In the genomic region with DNA sequence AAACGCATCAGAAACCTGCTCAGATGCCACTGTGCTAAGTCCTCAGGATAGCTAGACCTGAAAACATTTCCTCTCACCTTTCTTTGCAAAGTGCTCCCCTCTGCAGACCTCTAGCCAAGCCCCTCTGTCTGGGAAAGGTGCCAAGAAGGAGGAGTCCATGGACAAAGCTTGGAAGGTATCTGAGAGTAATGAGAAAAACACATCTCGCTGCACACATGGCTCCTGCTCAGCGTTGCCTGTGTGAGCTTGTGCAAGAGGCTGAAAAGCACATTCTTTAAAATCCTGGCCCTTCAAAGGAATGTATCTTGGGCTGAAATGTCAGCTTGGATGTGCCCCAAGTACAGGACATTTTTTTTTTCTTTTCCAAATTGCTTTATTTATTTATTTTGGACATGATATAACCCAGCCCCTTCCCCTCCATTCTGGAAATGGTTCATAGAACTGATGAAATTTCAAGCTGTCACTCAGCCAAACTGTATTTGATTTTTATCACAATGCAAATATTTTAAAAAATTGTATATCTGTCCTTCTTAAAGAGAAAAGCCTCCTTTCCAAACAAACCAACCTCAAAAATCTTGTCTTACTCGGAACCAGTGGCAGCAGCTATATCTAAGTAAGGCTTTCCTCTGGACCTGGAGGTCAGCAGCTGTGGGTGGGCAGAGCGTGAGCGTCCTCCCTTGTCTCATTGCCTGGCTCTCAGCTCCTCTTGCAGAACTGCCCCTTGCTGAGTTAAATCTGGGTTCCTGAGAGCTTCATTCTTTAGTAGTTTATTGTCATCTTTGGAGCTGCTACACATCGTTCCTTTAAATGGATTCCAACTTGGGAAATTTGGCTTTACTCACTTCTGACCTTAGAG, we compare ENCODE assay signal across 12 mouse cellular contexts.
DNase-seq lines count a peak whose midpoint lies in the region; ATAC-seq and TF ChIP-seq lines count a peak whose summit lies in the region.
"Had no signal": no experiment of that assay in that cellular context is flagged by ENCODE, and none has a peak within 500 bp of the region (broad histone marks: within the 10 kb centered on the region; RNA-seq: fewer than 3 reads in every experiment).

No protein-coding gene starts in this region.

- no peaks in the 10 kb centered on the region for H3K36me3 ChIP-seq in intestine, embryonic 14.5 days (ENCODE audit: control insufficient read depth, insufficient read depth, low read length)
- no peaks in the 10 kb centered on the region for H3K36me3 ChIP-seq in intestine, postnatal 0 days (ENCODE audit: control insufficient read depth, insufficient read depth)
- no peaks in the 10 kb centered on the region for H3K36me3 ChIP-seq in lung, embryonic 16.5 days (ENCODE audit: control insufficient read depth, insufficient read depth, low read length)
- H3K36me3 ChIP-seq: midbrain, embryonic 13.5 days had no signal

- no peak overlapping the region for H3K9ac ChIP-seq in intestine, embryonic 14.5 days (ENCODE audit: low read length)
- H3K9ac ChIP-seq in intestine, postnatal 0 days (ENCODE audit: low read depth, low read length) = no peak overlapping the region
- no peak overlapping the region for H3K9ac ChIP-seq in lung, embryonic 16.5 days (ENCODE audit: low read length)
- H3K9ac ChIP-seq: hindbrain, embryonic 14.5 days; midbrain, embryonic 13.5 days had no signal

- H3K4me1 ChIP-seq in intestine, embryonic 14.5 days (replicated peaks; ENCODE audit: control insufficient read depth, insufficient read depth, low read length) = peaks cover 12% of the 10 kb centered on the region
- no peaks in the 10 kb centered on the region for H3K4me1 ChIP-seq in intestine, postnatal 0 days (replicated peaks; ENCODE audit: control insufficient read depth, insufficient read depth, low read length)
- H3K4me1 ChIP-seq in lung, embryonic 16.5 days (replicated peaks; ENCODE audit: control insufficient read depth, insufficient read depth, low read length) = 0 out of 2 replicates have a peak, but pooled peaks cover 6% of the 10 kb centered on the region
- H3K4me1 ChIP-seq: midbrain, embryonic 13.5 days had no signal

- no peak overlapping the region for H3K27ac ChIP-seq in intestine, embryonic 14.5 days (ENCODE audit: low read depth)
- H3K27ac ChIP-seq in intestine, postnatal 0 days (ENCODE audit: low read depth, low read length) = no peak overlapping the region
- peak overlapping the region; percentile 10; the same call in 1 of the 2 replicates for H3K27ac ChIP-seq in lung, embryonic 16.5 days (ENCODE audit: low read length)
- H3K27ac ChIP-seq: hindbrain, embryonic 14.5 days; midbrain, embryonic 13.5 days had no signal

- ATAC-seq in intestine, embryonic 14.5 days (replicated peaks; ENCODE audit: low FRiP score, low TSS enrichment, low read depth) = 0 out of 2 replicates have a peak, but pooled peaks have one; percentile 53
- ATAC-seq in intestine, postnatal 0 days = no peak
- ATAC-seq in lung, embryonic 16.5 days (ENCODE audit: low read depth) = peak; percentile 91
- no peak for ATAC-seq in frontal cortex, adult (ENCODE audit: low TSS enrichment)
- ATAC-seq: midbrain, embryonic 13.5 days had no signal

- TF ChIP-seq CTCF in intestine, postnatal 0 days (IDR thresholded peaks at IDR 0.05; ENCODE audit: low read depth) = no peak

- H3K4me2 ChIP-seq in intestine, embryonic 14.5 days (ENCODE audit: low read length) = no peak overlapping the region
- H3K4me2 ChIP-seq in intestine, postnatal 0 days (replicated peaks; ENCODE audit: low read depth) = no peak overlapping the region
- no peak overlapping the region for H3K4me2 ChIP-seq in lung, embryonic 16.5 days (ENCODE audit: low read depth, low read length)
- H3K4me2 ChIP-seq: hindbrain, embryonic 14.5 days; midbrain, embryonic 13.5 days had no signal

- H3K4me3 ChIP-seq in intestine, embryonic 14.5 days (ENCODE audit: low read depth, low read length) = no peak overlapping the region
- H3K4me3 ChIP-seq in intestine, postnatal 0 days (ENCODE audit: low read depth, low read length) = no peak overlapping the region
- no peak overlapping the region for H3K4me3 ChIP-seq in lung, embryonic 16.5 days (ENCODE audit: low read length)
- H3K4me3 ChIP-seq: midbrain, embryonic 13.5 days had no signal

- peak; percentile 52 for DNase-seq in intestine, embryonic 14.5 days (ENCODE audit: low spot score)
- peak; percentile 42 for DNase-seq in NIH3T3 (ENCODE audit: low read depth)
- DNase-seq in embryo, embryonic 11.5 days (ENCODE audit: low read depth, low spot score) = peak; percentile 19
- DNase-seq in urinary bladder, postnatal 4 days (ENCODE audit: low spot score in 2 of 2) = no peak
- DNase-seq in adrenal gland, postnatal 10 days = no peak
- DNase-seq: cerebellum, adult 9-11 months; thymus, adult 18-20 months had no signal

- WGBS in intestine, embryonic 14.5 days = 41% methylated on average over 7 of the region's 7 CpGs
- 49% methylated on average over 7 of the region's 7 CpGs for whole genome bisulfite sequencing in intestine, postnatal 0 days
- WGBS in lung, embryonic 16.5 days = 23% methylated on average over 7 of the region's 7 CpGs

- no peaks in the 10 kb centered on the region for H3K27me3 ChIP-seq in intestine, embryonic 14.5 days (replicated peaks; ENCODE audit: control insufficient read depth, insufficient read depth, low read length)
- no peaks in the 10 kb centered on the region for H3K27me3 ChIP-seq in intestine, postnatal 0 days (replicated peaks; ENCODE audit: control insufficient read depth, insufficient read depth, low read length)
- H3K27me3 ChIP-seq in lung, embryonic 16.5 days (ENCODE audit: control insufficient read depth, insufficient read depth, low read depth, low read length) = no peaks in the 10 kb centered on the region
- H3K27me3 ChIP-seq: midbrain, embryonic 13.5 days had no signal

- H3K9me3 ChIP-seq in intestine, embryonic 14.5 days (ENCODE audit: control insufficient read depth, low read length) = no peaks in the 10 kb centered on the region
- no peaks in the 10 kb centered on the region for H3K9me3 ChIP-seq in intestine, postnatal 0 days (ENCODE audit: control insufficient read depth)
- no peaks in the 10 kb centered on the region for H3K9me3 ChIP-seq in lung, embryonic 16.5 days (ENCODE audit: control insufficient read depth, low read length)
- H3K9me3 ChIP-seq: midbrain, embryonic 13.5 days had no signal

Comparison
In these comparisons a context has a peak if more than half of its experiments do, and no peak if none do; other contexts are left out.
1. ATAC-seq: peak in intestine, embryonic 14.5 days (single experiment) and lung, embryonic 16.5 days (single experiment); none in intestine, postnatal 0 days (single experiment) and frontal cortex, adult (single experiment).
2. DNase-seq: peak in intestine, embryonic 14.5 days (single experiment), NIH3T3 (single experiment) and embryo, embryonic 11.5 days (single experiment); none in urinary bladder, postnatal 4 days (0 of 2) and adrenal gland, postnatal 10 days (single experiment).